9 mouse cellular contexts compared by ENCODE assay signal in the genomic region with DNA sequence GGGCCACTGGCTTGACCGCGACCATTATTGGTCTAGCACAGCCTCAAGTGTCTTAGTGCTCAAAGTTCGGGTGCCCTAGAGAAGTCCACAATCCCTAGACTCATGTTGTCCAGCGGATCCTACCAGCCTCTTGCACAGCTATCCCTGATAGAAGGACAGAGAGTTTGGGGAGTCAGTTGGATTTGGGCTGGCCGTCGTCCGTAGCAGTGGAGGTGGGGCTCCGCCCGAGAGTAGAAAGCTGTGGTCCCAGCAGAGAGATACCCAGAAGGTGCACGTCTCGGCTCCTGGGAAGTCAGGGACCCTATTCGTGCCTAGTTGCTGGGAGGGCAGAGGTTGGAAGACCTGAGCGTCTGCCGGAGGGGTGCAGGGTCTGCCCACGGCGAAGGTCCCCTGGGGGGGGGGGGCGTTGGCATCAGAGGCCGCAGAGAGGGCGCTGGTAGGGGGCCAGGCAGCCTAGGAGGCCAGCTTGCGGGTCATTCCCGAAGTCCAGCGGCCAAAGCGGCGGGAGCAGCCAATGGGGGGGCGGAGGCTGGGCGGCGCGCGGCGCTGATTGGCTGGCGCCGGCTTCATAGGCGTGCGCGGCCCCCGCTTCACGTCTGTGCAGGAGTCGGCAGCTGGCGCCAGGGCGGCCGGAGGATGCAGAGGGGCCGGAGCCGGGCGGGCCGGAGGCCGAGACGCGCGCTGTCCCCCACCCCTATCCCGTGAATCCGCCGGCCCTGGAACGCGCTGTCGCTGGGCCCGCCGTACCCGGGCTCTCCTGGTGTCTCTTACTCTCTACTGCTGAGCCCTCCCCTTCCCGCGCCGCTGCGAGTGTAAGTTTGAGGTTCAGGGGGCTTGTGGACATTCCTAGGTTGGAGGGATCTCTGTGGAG. TPM values are rescaled to one million over a fixed set of nuclear protein-coding genes. Genes with fewer than 3 reads are reported as not detected.
DNase-seq lines count a peak whose midpoint lies in the region; ATAC-seq lines count a peak whose summit lies in the region.
"Had no signal": no experiment of that assay in that cellular context is flagged by ENCODE, and none has a peak within 500 bp of the region (broad histone marks: within the 10 kb centered on the region; RNA-seq: fewer than 3 reads in every experiment).

No protein-coding gene starts in this region.

- intact Hi-C loops in heart, postnatal 36 days (cut with DNase I): loop anchor here (5.0 kb wide), 1 partner anchor 51 kb away; no protein-coding TSS in a partner anchor

- 0 out of 2 replicates have a peak overlapping the region, but pooled peaks have one; percentile 30 for H3K9ac ChIP-seq in forebrain, embryonic 13.5 days
- peak overlapping the region; percentile 23; the same call in 1 of the 2 replicates for H3K9ac ChIP-seq in limb, embryonic 12.5 days (replicated peaks)
- H3K9ac ChIP-seq in midbrain, embryonic 11.5 days (ENCODE audit: low read length): peak overlapping the region; percentile 28; the same call in 1 of the 2 replicates

- no peak overlapping the region for H3K27ac ChIP-seq in forebrain, embryonic 13.5 days
- H3K27ac ChIP-seq in limb, embryonic 12.5 days: no peak overlapping the region
- H3K27ac ChIP-seq in midbrain, embryonic 11.5 days (ENCODE audit: low read depth, low read length): no peak overlapping the region

- H3K36me3 ChIP-seq in forebrain, embryonic 13.5 days (ENCODE audit: poor library complexity, severe bottlenecking): no peaks in the 10 kb centered on the region
- H3K36me3 ChIP-seq in limb, embryonic 12.5 days: no peaks in the 10 kb centered on the region
- H3K36me3 ChIP-seq in midbrain, embryonic 11.5 days (ENCODE audit: control insufficient read depth, insufficient read depth, low read length): no peaks in the 10 kb centered on the region

- H3K4me2 ChIP-seq in forebrain, embryonic 13.5 days: peak overlapping the region; percentile 62
- H3K4me2 ChIP-seq in limb, embryonic 12.5 days: peak overlapping the region; percentile 84
- peak overlapping the region; percentile 57 for H3K4me2 ChIP-seq in midbrain, embryonic 11.5 days

- no peaks in the 10 kb centered on the region for H3K9me3 ChIP-seq in forebrain, embryonic 13.5 days (replicated peaks)
- H3K9me3 ChIP-seq in limb, embryonic 12.5 days: no peaks in the 10 kb centered on the region
- H3K9me3 ChIP-seq in midbrain, embryonic 11.5 days (ENCODE audit: control insufficient read depth, low read length): no peaks in the 10 kb centered on the region

- peak; percentile 41; the same call in 1 of the 2 replicates for ATAC-seq in forebrain, embryonic 13.5 days
- no peak for ATAC-seq in limb, embryonic 12.5 days (ENCODE audit: insufficient number of reproducible peaks, insufficient read depth, low FRiP score, low TSS enrichment, low read depth)
- peak; percentile 73 for ATAC-seq in midbrain, embryonic 11.5 days (ENCODE audit: low FRiP score)

- H3K4me1 ChIP-seq in forebrain, embryonic 13.5 days: peaks cover 46% of the 10 kb centered on the region
- H3K4me1 ChIP-seq in limb, embryonic 12.5 days (replicated peaks): peaks cover 58% of the 10 kb centered on the region
- H3K4me1 ChIP-seq in midbrain, embryonic 11.5 days (ENCODE audit: control insufficient read depth, insufficient read depth, low read length): peaks cover 30% of the 10 kb centered on the region

- peak; percentile 29 for DNase-seq in right cerebral cortex, postnatal 4 days
- no peak for DNase-seq in right cerebral cortex, postnatal 10 days (ENCODE audit: low spot score in 2 of 2)
- DNase-seq in heart, postnatal 36 days: peak; percentile 86 to 87
- peak; percentile 97 for DNase-seq in midbrain, embryonic 11.5 days (ENCODE audit: low spot score, missing footprints)
- peak; percentile 88 for DNase-seq in urinary bladder, adult 18-20 months (ENCODE audit: low spot score in 2 of 2)
- DNase-seq in T-cell, adult 2 months (ENCODE audit: low spot score): no peak

- under 1% methylated on average over 48 of the region's 62 CpGs for WGBS in forebrain, embryonic 13.5 days
- under 1% methylated on average over 61 of the region's 62 CpGs for WGBS in limb, embryonic 12.5 days
- under 1% methylated on average over 58 of the region's 62 CpGs for WGBS in midbrain, embryonic 11.5 days

- peaks cover 97% of the 10 kb centered on the region for H3K27me3 ChIP-seq in forebrain, embryonic 13.5 days
- peaks cover 100% of the 10 kb centered on the region for H3K27me3 ChIP-seq in limb, embryonic 12.5 days
- peaks cover 98% of the 10 kb centered on the region for H3K27me3 ChIP-seq in midbrain, embryonic 11.5 days (ENCODE audit: control insufficient read depth, insufficient read depth, low read length)

- peak overlapping the region; percentile 38 for H3K4me3 ChIP-seq in forebrain, embryonic 13.5 days
- H3K4me3 ChIP-seq in limb, embryonic 12.5 days (replicated peaks): peak overlapping the region; percentile 48
- peak overlapping the region; percentile 34 for H3K4me3 ChIP-seq in midbrain, embryonic 11.5 days (ENCODE audit: low read depth, low read length)

RNA-seq across cellular contexts. Expression of a gene that starts 4.6 kb away (rescaled TPM):
- polyA plus RNA-seq in forebrain, embryonic 13.5 days (2015; fragmentation: Nextera tagmentation; extraction: Ambion mirVana): 2.3 and 3.2 TPM in 2 replicates
- 10 to 100 TPM; 17.3 to 20.1 TPM for total RNA-seq in heart, postnatal 36 days (2021)
- 5.7 and 8.6 TPM in 2 replicates for polyA plus RNA-seq in limb, embryonic 12.5 days (2016; fragmentation: Nextera tagmentation; extraction: Ambion mirVana)
- 26.6 and 28.6 TPM in 2 replicates for polyA plus RNA-seq in midbrain, embryonic 11.5 days (2014; fragmentation: Nextera tagmentation; extraction: Ambion mirVana)

RNA-seq across cellular contexts. Expression of a gene that starts 23.8 kb away (rescaled TPM):
- not detected in 2 replicates for polyA plus RNA-seq in forebrain, embryonic 13.5 days (2015; fragmentation: Nextera tagmentation; extraction: Ambion mirVana)
- not detected for total RNA-seq in heart, postnatal 36 days (2021)
- polyA plus RNA-seq in limb, embryonic 12.5 days (2016; fragmentation: Nextera tagmentation; extraction: Ambion mirVana): not detected in 2 replicates
- not detected in 2 replicates for polyA plus RNA-seq in midbrain, embryonic 11.5 days (2014; fragmentation: Nextera tagmentation; extraction: Ambion mirVana)
- total RNA-seq: neutrophil, adult 5-6 weeks had no signal

Comparison
In these comparisons a context has a peak if more than half of its experiments do, and no peak if none do; other contexts are left out.
1. DNase-seq: peak in right cerebral cortex, postnatal 4 days (single experiment), heart, postnatal 36 days (2 of 2), midbrain, embryonic 11.5 days (single experiment) and urinary bladder, adult 18-20 months (2 of 2); none in right cerebral cortex, postnatal 10 days (0 of 2) and T-cell, adult 2 months (single experiment).
2. Peak in every context shown above with its lines, with median percentiles within 50 percentile points of each other: H3K4me2 ChIP-seq, H3K4me3 ChIP-seq and H3K9ac ChIP-seq.